Mouse (Mus musculus) MEL (cell line): ENCODE data around the gene Cfap161. TPM values are rescaled to one million over a fixed set of nuclear protein-coding genes. Genes with fewer than 3 reads are reported as not detected.

Source experiments
- DNase-seq: peaks from one replicate; pipeline ENCODE4 v3.0.0; 2011; ENCODE audit warnings: low read depth, low spot score
- H3K27ac ChIP-seq: 2 replicates; pipeline ENCODE4 v1.5.1; 2012; ENCODE audit warnings: low read depth, mild to moderate bottlenecking, control low read depth, low read length, moderate library complexity; ENCODE audit not compliant: control insufficient read depth
- H3K27me3 ChIP-seq, 2 experiments: fragments of 150-350 bp in 1 of 2; sonication (generic) in 1 of 2; 2 replicates each; pipeline ENCODE4 v1.6.1; 2012; ENCODE audit warnings: low read length in 2 of 2, mild to moderate bottlenecking in 2 of 2, improper control_type of control experiment in 1 of 2, moderate library complexity in 1 of 2; ENCODE audit not compliant: insufficient read depth in 2 of 2, control insufficient read depth in 1 of 2
- H3K36me3 ChIP-seq, 2 experiments: 2 replicates each; pipeline ENCODE4 v1.6.1; 2012 to 2014; ENCODE audit warnings: low read length in 2 of 2, improper control_type of control experiment in 1 of 2, inconsistent platforms in 1 of 2, mild to moderate bottlenecking in 1 of 2; ENCODE audit not compliant: insufficient read depth in 2 of 2, control insufficient read depth in 1 of 2
- H3K4me1 ChIP-seq, 2 experiments: fragments of 150-350 bp in 1 of 2; sonication (generic) in 1 of 2; 2 replicates each; pipeline ENCODE4 v1.6.1; 2012; ENCODE audit warnings: low read length in 2 of 2, improper control_type of control experiment in 1 of 2, mild to moderate bottlenecking in 1 of 2; ENCODE audit not compliant: insufficient read depth in 2 of 2, control insufficient read depth in 1 of 2
- H3K4me3 ChIP-seq, 2 experiments: fragments of 150-350 bp in 1 of 2; sonication (generic) in 1 of 2; 2 replicates each; pipeline ENCODE4 v1.5.1; 2012; ENCODE audit warnings: low read depth in 2 of 2, low read length in 2 of 2, mild to moderate bottlenecking in 2 of 2, moderate library complexity in 2 of 2, control low read depth in 1 of 2, improper control_type of control experiment in 1 of 2; ENCODE audit not compliant: control insufficient read depth in 1 of 2, insufficient read depth in 1 of 2
- H3K79me2 ChIP-seq: 2 replicates; pipeline ENCODE4 v1.6.1; 2012; ENCODE audit warnings: mild to moderate bottlenecking, low read length, moderate library complexity; ENCODE audit not compliant: control insufficient read depth, poor library complexity, insufficient read depth
- H3K9ac ChIP-seq: 2 replicates; pipeline ENCODE4 v1.6.1; 2012; ENCODE audit warnings: low read depth, mild to moderate bottlenecking, control low read depth, low read length, moderate library complexity; ENCODE audit not compliant: control insufficient read depth, poor library complexity, severe bottlenecking
- H3K9me3 ChIP-seq: fragments of 150-350 bp; sonication (generic); replicated peaks from 2 replicates; pipeline ENCODE4 v1.6.1; 2012; ENCODE audit warnings: mild to moderate bottlenecking, low read length, improper control_type of control experiment, moderate library complexity; ENCODE audit not compliant: insufficient read depth
- BHLHE40 ChIP-seq: IDR thresholded peaks from 2 replicates; pipeline ENCODE4 v1.6.1; 2012; ENCODE audit warnings: low read depth, mild to moderate bottlenecking, inconsistent platforms, low read length, improper control_type of control experiment, borderline replicate concordance
- CHD1 ChIP-seq: IDR thresholded peaks from 2 replicates; pipeline ENCODE4 v1.6.1; 2012; ENCODE audit warnings: low read depth, mild to moderate bottlenecking, inconsistent platforms, low read length, improper control_type of control experiment
- ELF1 ChIP-seq: IDR thresholded peaks from 2 replicates; pipeline ENCODE4 v1.6.1; 2014; ENCODE audit warnings: low read depth, mild to moderate bottlenecking, inconsistent platforms, low read length, improper control_type of control experiment, moderate library complexity
- EP300 ChIP-seq, 2 experiments: IDR thresholded peaks; 2 replicates each; pipeline ENCODE4 v1.6.1; 2011; ENCODE audit warnings: improper control_type of control experiment in 2 of 2, low read length in 2 of 2, low read depth in 1 of 2, mild to moderate bottlenecking in 1 of 2
- ETS1 ChIP-seq: IDR thresholded peaks from 2 replicates; pipeline ENCODE4 v1.6.1; 2012; ENCODE audit warnings: low read depth, mild to moderate bottlenecking, inconsistent platforms, low read length, improper control_type of control experiment, moderate library complexity
- KAT2A ChIP-seq: conservative IDR thresholded peaks from 2 replicates; pipeline ENCODE4 v1.6.1; 2012; ENCODE audit warnings: low read depth, low read length, improper control_type of control experiment, inconsistent platforms
- MAX ChIP-seq: IDR thresholded peaks from 2 replicates; pipeline ENCODE4 v1.6.1; 2011; ENCODE audit warnings: low read length, improper control_type of control experiment
- MXI1 ChIP-seq: IDR thresholded peaks from 2 replicates; pipeline ENCODE4 v1.6.1; 2011; ENCODE audit warnings: mild to moderate bottlenecking, low read depth, low read length, improper control_type of control experiment
- NELFE ChIP-seq: IDR thresholded peaks from 2 replicates; pipeline ENCODE4 v1.6.1; 2011; ENCODE audit warnings: low read depth, low read length, improper control_type of control experiment
- NRF1 ChIP-seq: IDR thresholded peaks from 2 replicates; pipeline ENCODE4 v1.6.1; 2014; ENCODE audit warnings: low read depth, mild to moderate bottlenecking, inconsistent platforms, low read length, improper control_type of control experiment, moderate library complexity; ENCODE audit not compliant: poor library complexity, insufficient read depth, severe bottlenecking
- RAD21 ChIP-seq: IDR thresholded peaks from 2 replicates; pipeline ENCODE4 v1.6.1; 2011; ENCODE audit warnings: mild to moderate bottlenecking, low read depth, low read length, improper control_type of control experiment
- RCOR1 ChIP-seq: IDR thresholded peaks from 2 replicates; pipeline ENCODE4 v1.6.1; 2012; ENCODE audit warnings: low read depth, mild to moderate bottlenecking, inconsistent platforms, low read length, improper control_type of control experiment
- SIN3A ChIP-seq: IDR thresholded peaks from 2 replicates; pipeline ENCODE4 v1.6.1; 2012; ENCODE audit warnings: low read length, improper control_type of control experiment, inconsistent platforms
- SMC3 ChIP-seq: IDR thresholded peaks from 2 replicates; pipeline ENCODE4 v1.6.1; 2011; ENCODE audit warnings: low read depth, low read length, improper control_type of control experiment
- TAL1 ChIP-seq: IDR thresholded peaks from 2 replicates; pipeline ENCODE4 v1.6.1; 2012; ENCODE audit warnings: mild to moderate bottlenecking, inconsistent platforms, low read length, moderate library complexity, mixed read lengths
- TBP ChIP-seq: IDR thresholded peaks from 2 replicates; pipeline ENCODE4 v1.8.0; 2011; ENCODE audit warnings: low read depth, low read length, improper control_type of control experiment
- ZC3H11A ChIP-seq: IDR thresholded peaks from 2 replicates; pipeline ENCODE4 v1.6.1; 2012; ENCODE audit warnings: low read depth, mild to moderate bottlenecking, inconsistent platforms, low read length, improper control_type of control experiment
- ZMIZ1 ChIP-seq: IDR thresholded peaks from 2 replicates; pipeline ENCODE4 v1.6.1; 2012; ENCODE audit warnings: low read depth, mild to moderate bottlenecking, inconsistent platforms, low read length, improper control_type of control experiment, moderate library complexity
- ZNF384 ChIP-seq: IDR thresholded peaks from 2 replicates; pipeline ENCODE4 v1.6.1; 2012; ENCODE audit warnings: low read depth, mild to moderate bottlenecking, inconsistent platforms, low read length, improper control_type of control experiment
- polyA plus RNA-seq, 2 experiments: library from polyadenylated mRNA; stranded (reverse) in 1 of 2; unstranded in 1 of 2; fragments of >175 nt in 1 of 2; fragments of >200 nt in 1 of 2; gene quantifications; 2 replicates each; pipeline versions ENCODE4 v1.2.1 to v1.2.4; 2012; ENCODE audit warnings: low replicate concordance in 2 of 2, low read depth in 1 of 2; ENCODE audit not compliant: insufficient read length in 2 of 2, insufficient read depth in 1 of 2, missing spikeins in 1 of 2
- total RNA-seq: library from RNA; depleted of rRNA; stranded (reverse); fragments of 300-350 nt; gene quantifications from 2 replicates; pipeline ENCODE4 v1.2.3, GENCODE M21; 2012

Cfap161 gene
- total and polyA plus RNA-seq, 3 experiments, result not detected

GRCm38 (mm10) chr7:83742690-83743089, 52.0 kb downstream of the Cfap161 start:
- Histone ChIP-seq H3K27ac (no peak overlapping the region), H3K4me1 (no peaks in the 10 kb centered on the region), H3K36me3 (no peaks in the 10 kb centered on the region), H3K79me2 (no peaks in the 10 kb centered on the region), H3K4me3 (no peak overlapping the region), H3K9ac (no peak overlapping the region), H3K27me3 (no peaks in the 10 kb centered on the region), H3K9me3 (no peaks in the 10 kb centered on the region)
- no peak for DNase-seq
- no peak for TF ChIP-seq ETS1
- no peak for TF ChIP-seq ZC3H11A
- no peak for TF ChIP-seq ELF1
- no peak for TF ChIP-seq CHD1
- TF ChIP-seq EP300 (IDR thresholded peaks at IDR 0.05; ENCODE audit: low read depth in 1 of 2, low read length in 2 of 2), result no peak
- no peak for TF ChIP-seq SMC3
- TF ChIP-seq TAL1, result no peak
- TF ChIP-seq BHLHE40, result no peak
- no peak for TF ChIP-seq RAD21
- no peak for TF ChIP-seq NELFE
- no peak for TF ChIP-seq MAX
- TF ChIP-seq SIN3A, result no peak
- TF ChIP-seq ZNF384, result no peak
- TF ChIP-seq RCOR1, result no peak
- no peak for TF ChIP-seq KAT2A
- no peak for TF ChIP-seq MXI1
- TF ChIP-seq NRF1, result no peak
- TF ChIP-seq TBP, result no peak

GRCm38 (mm10) chr7:83742026-83742425, 52.7 kb downstream of the Cfap161 start:
- Histone ChIP-seq H3K9me3 (no peaks in the 10 kb centered on the region), H3K27me3 (no peaks in the 10 kb centered on the region), H3K27ac (no peak overlapping the region), H3K4me1 (no peaks in the 10 kb centered on the region), H3K79me2 (no peaks in the 10 kb centered on the region), H3K4me3 (no peak overlapping the region), H3K9ac (no peak overlapping the region), H3K36me3 (no peaks in the 10 kb centered on the region)
- TF ChIP-seq KAT2A (no peak), ZMIZ1 (no peak)
- TF ChIP-seq, all 39 proteins: peak for 0
- no peak for DNase-seq
